Mouse (Mus musculus): ENCODE results near the gene Polr3gl. TPM values are rescaled to one million over a fixed set of nuclear protein-coding genes. Genes with fewer than 3 reads are reported as not detected.

The Polr3gl gene
- polyA plus RNA-seq (2014; fragmentation: Nextera tagmentation; extraction: Ambion mirVana) = 22.0 and 28.4 TPM in 2 replicates

DNA sequence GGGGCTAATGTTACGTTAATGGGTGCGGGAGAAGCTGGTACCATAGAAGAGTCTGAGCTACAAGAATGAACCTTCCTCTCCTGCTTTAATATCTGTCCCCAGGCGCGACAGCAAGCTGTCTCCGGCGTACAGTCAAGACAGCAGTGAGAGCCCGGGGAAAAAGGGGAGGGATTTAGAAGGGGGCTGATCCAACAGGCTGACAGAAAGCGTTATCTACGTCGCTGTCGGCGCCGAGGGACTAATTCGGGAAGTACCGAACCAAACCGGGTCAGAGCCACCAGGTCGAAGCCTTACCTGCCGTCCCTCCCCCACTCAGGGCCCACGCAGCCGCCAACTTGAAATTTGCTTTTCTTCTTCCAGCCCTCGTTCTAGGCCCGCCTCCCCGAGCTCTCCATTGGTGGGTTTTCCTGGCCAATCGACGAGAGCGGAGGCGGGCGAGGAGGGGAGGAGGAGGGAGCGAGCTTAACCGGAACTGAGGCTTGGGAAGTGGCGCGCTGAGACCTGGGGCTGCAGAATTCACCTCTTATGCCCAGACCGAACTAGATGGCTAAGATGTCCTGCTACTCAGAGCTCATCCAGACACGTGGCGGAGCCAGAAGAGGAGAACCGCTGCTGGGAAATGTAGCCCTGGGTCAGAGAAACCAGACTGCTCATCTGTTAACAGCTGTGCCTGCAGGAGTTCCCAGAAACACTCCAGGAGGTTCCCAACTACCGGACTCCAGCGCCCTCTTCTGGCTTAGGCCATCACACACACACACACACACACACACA is at the start of gene Polr3gl:
Gene Polr3gl, minus strand, starts transcription at position 392 of the 771 bp plus-strand sequence.
- Histone ChIP-seq H3K4me2 (ENCODE audit: low read depth, low read length, severe bottlenecking) (peak within 1 kb of the TSS; percentile 87), H3K4me1 (replicated peaks; ENCODE audit: control insufficient read depth, insufficient read depth, low read length) (peaks cover 25% of the 10 kb centered on the region), H3K9ac (ENCODE audit: low read length) (peak within 1 kb of the TSS; percentile 74), H3K9me3 (ENCODE audit: control insufficient read depth, low read length) (no peaks in the 10 kb centered on the region), H3K27me3 (ENCODE audit: control insufficient read depth, insufficient read depth, low read length) (peaks cover 16% of the 10 kb centered on the region), H3K27ac (ENCODE audit: low read depth, low read length) (0 out of 2 replicates have a peak within 1 kb of the TSS, but pooled peaks have one; percentile 31), H3K36me3 (ENCODE audit: control insufficient read depth, insufficient read depth, low read length) (no peaks in the 10 kb centered on the region), H3K4me3 (ENCODE audit: low read depth, low read length) (peak within 1 kb of the TSS; percentile 60)
- WGBS = 0% methylated on average over 36 of the region's 38 CpGs
- peak; percentile 94 for DNase-seq (ENCODE audit: low spot score)
- peak; percentile 85 for ATAC-seq (replicated peaks; ENCODE audit: low FRiP score)

GRCm38 (mm10) chr3:96639219-96639618 is 45.2 kb upstream of the Polr3gl start:
- no peaks in the 10 kb centered on the region for H3K9me3 ChIP-seq (ENCODE audit: control insufficient read depth, low read length)
- peaks cover 3% of the 10 kb centered on the region; the same call in 1 of the 2 replicates for H3K4me1 ChIP-seq (replicated peaks; ENCODE audit: control insufficient read depth, insufficient read depth, low read length)
- no peak overlapping the region for H3K4me3 ChIP-seq (ENCODE audit: low read depth, low read length)
- no peak overlapping the region for H3K4me2 ChIP-seq (ENCODE audit: low read depth, low read length, severe bottlenecking)
- no peak overlapping the region for H3K27ac ChIP-seq (ENCODE audit: low read depth, low read length)
- H3K9ac ChIP-seq (ENCODE audit: low read length) = no peak overlapping the region
- DNase-seq (ENCODE audit: low spot score) (peak; percentile 72), ATAC-seq (replicated peaks; ENCODE audit: low FRiP score) (no peak)
- 68% methylated on average over 1 of the region's 1 CpGs for WGBS
- H3K27me3 ChIP-seq (ENCODE audit: control insufficient read depth, insufficient read depth, low read length) = no peaks in the 10 kb centered on the region
- H3K36me3 ChIP-seq (ENCODE audit: control insufficient read depth, insufficient read depth, low read length) = 0 out of 2 replicates have a peak, but pooled peaks cover 2% of the 10 kb centered on the region

GRCm38 (mm10) chr3:96636448-96636847 is 42.5 kb upstream of the Polr3gl start:
- H3K27me3 ChIP-seq (ENCODE audit: control insufficient read depth, insufficient read depth, low read length) = no peaks in the 10 kb centered on the region
- ATAC-seq (replicated peaks; ENCODE audit: low FRiP score) = no peak
- H3K27ac ChIP-seq (ENCODE audit: low read depth, low read length) = no peak overlapping the region
- H3K9ac ChIP-seq (ENCODE audit: low read length) = peak overlapping the region; percentile 97; the same call in 1 of the 2 replicates
- peak overlapping the region; percentile 88 for H3K4me3 ChIP-seq (ENCODE audit: low read depth, low read length)
- H3K4me1 ChIP-seq (replicated peaks; ENCODE audit: control insufficient read depth, insufficient read depth, low read length) = peaks cover 3% of the 10 kb centered on the region; the same call in 1 of the 2 replicates
- WGBS = 73% methylated on average over 11 of the region's 11 CpGs
- H3K36me3 ChIP-seq (ENCODE audit: control insufficient read depth, insufficient read depth, low read length) = peaks cover 2% of the 10 kb centered on the region; the same call in 1 of the 2 replicates
- no peaks in the 10 kb centered on the region for H3K9me3 ChIP-seq (ENCODE audit: control insufficient read depth, low read length)
- H3K4me2 ChIP-seq (ENCODE audit: low read depth, low read length, severe bottlenecking) = peak overlapping the region; percentile 86
- DNase-seq (ENCODE audit: low spot score) = peak; percentile 57

GRCm38 (mm10) chr3:96635906-96636305 is 41.9 kb upstream of the Polr3gl start:
- H3K4me1 ChIP-seq (replicated peaks; ENCODE audit: control insufficient read depth, insufficient read depth, low read length) = peaks cover 3% of the 10 kb centered on the region; the same call in 1 of the 2 replicates
- H3K27me3 ChIP-seq (ENCODE audit: control insufficient read depth, insufficient read depth, low read length) = no peaks in the 10 kb centered on the region
- WGBS = 15% methylated on average over 15 of the region's 15 CpGs
- peak overlapping the region; percentile 88 for H3K4me3 ChIP-seq (ENCODE audit: low read depth, low read length)
- H3K4me2 ChIP-seq (ENCODE audit: low read depth, low read length, severe bottlenecking) = peak overlapping the region; percentile 86
- H3K27ac ChIP-seq (ENCODE audit: low read depth, low read length) = no peak overlapping the region; the same call in 1 of the 2 replicates
- DNase-seq (ENCODE audit: low spot score) = no peak
- H3K9ac ChIP-seq (ENCODE audit: low read length) = peak overlapping the region; percentile 97
- ATAC-seq (replicated peaks; ENCODE audit: low FRiP score) = no peak
- H3K36me3 ChIP-seq (ENCODE audit: control insufficient read depth, insufficient read depth, low read length) = peaks cover 2% of the 10 kb centered on the region; the same call in 1 of the 2 replicates
- no peaks in the 10 kb centered on the region for H3K9me3 ChIP-seq (ENCODE audit: control insufficient read depth, low read length)

DNA sequence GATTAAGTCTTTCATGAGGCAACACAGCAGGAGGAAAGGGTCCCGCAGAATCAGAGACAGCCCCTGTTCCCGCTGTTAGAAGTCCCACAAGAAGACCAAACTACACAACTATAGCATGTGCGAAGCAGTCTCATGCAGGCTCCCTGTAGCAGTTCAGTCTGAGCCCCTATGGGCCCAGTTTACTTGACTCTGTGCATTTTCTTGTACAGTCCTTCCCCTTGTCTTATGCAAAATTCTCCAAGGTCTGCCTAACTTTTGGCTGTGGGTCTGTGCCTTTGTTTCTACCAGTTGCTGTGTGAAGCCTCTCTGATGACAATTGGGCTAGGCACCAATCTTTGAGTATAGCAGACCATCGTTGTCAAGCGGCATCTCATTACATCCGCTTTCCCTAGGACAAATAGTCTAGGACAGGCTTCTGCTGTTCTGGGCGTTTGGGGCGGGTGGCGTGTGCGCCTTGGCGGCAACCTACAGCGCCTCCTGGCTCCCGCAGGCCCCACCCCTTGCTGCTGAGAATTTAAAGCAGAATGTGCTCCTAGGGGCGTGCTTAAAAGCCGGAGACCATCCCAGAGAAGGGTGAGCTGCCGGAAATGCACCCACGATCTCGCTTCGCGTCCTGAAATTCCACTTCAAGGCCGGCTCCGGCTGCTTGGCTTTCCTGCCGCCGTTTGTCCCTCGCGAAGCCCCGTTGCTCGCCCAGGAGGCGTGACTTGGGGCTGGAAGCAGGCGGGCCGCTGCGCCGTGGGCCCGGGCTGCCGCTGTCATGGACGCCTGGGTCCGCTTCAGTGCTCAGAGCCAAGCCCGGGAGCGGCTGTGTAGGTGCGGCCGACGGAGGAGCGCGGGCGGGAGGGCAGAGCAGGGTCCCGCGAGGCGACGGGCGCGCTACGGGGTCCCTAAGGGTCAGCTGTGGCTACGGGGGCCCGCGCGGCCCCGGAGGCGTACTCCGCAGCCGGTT is 41.2 kb upstream of the Polr3gl start, which contains the start of the genes Pex11b and Gm42957:
Gene Pex11b, plus strand, starts transcription at position 449 of the 952 bp plus-strand sequence.
Gene Gm42957, plus strand, starts transcription at position 547 of the 952 bp plus-strand sequence.
- peaks cover 3% of the 10 kb centered on the region; the same call in 1 of the 2 replicates for H3K4me1 ChIP-seq (replicated peaks; ENCODE audit: control insufficient read depth, insufficient read depth, low read length)
- peak within 1 kb of the TSS; percentile 72 for H3K27ac ChIP-seq (ENCODE audit: low read depth, low read length)
- H3K27me3 ChIP-seq (ENCODE audit: control insufficient read depth, insufficient read depth, low read length) = no peaks in the 10 kb centered on the region
- no peaks in the 10 kb centered on the region for H3K9me3 ChIP-seq (ENCODE audit: control insufficient read depth, low read length)
- peak within 1 kb of the TSS; percentile 88 for H3K4me3 ChIP-seq (ENCODE audit: low read depth, low read length)
- H3K36me3 ChIP-seq (ENCODE audit: control insufficient read depth, insufficient read depth, low read length) = peaks cover 2% of the 10 kb centered on the region; the same call in 1 of the 2 replicates
- peak within 1 kb of the TSS; percentile 86 for H3K4me2 ChIP-seq (ENCODE audit: low read depth, low read length, severe bottlenecking)
- peak; percentile 85 for DNase-seq (ENCODE audit: low spot score)
- H3K9ac ChIP-seq (ENCODE audit: low read length) = peak within 1 kb of the TSS; percentile 97
- WGBS = 1% methylated on average over 56 of the region's 60 CpGs
- ATAC-seq (replicated peaks; ENCODE audit: low FRiP score) = peak; percentile 92

- Histone ChIP-seq H3K4me1 (replicated peaks; ENCODE audit: control insufficient read depth, insufficient read depth, low read length) (peaks cover 3% of the 10 kb centered on the region; the same call in 1 of the 2 replicates), H3K9me3 (ENCODE audit: control insufficient read depth, low read length) (no peaks in the 10 kb centered on the region), H3K9ac (ENCODE audit: low read length) (no peak overlapping the region), H3K4me3 (ENCODE audit: low read depth, low read length) (no peak overlapping the region), H3K4me2 (ENCODE audit: low read depth, low read length, severe bottlenecking) (no peak overlapping the region), H3K36me3 (ENCODE audit: control insufficient read depth, insufficient read depth, low read length) (peaks cover under 1% of the 10 kb centered on the region; the same call in 1 of the 2 replicates), H3K27ac (ENCODE audit: low read depth, low read length) (no peak overlapping the region), H3K27me3 (ENCODE audit: control insufficient read depth, insufficient read depth, low read length) (no peaks in the 10 kb centered on the region)
- 72% methylated on average over 1 of the region's 1 CpGs for WGBS
- ATAC-seq (replicated peaks; ENCODE audit: low FRiP score) (no peak), DNase-seq (ENCODE audit: low spot score) (no peak)
Measured at GRCm38 (mm10) chr3:96634015-96634414, 40.0 kb upstream of the Polr3gl start.

GRCm38 (mm10) chr3:96632058-96632457 is 38.1 kb upstream of the Polr3gl start:
- Histone ChIP-seq H3K4me1 (replicated peaks; ENCODE audit: control insufficient read depth, insufficient read depth, low read length) (peaks cover 3% of the 10 kb centered on the region; the same call in 1 of the 2 replicates), H3K36me3 (ENCODE audit: control insufficient read depth, insufficient read depth, low read length) (no peaks in the 10 kb centered on the region; the same call in 1 of the 2 replicates), H3K9me3 (ENCODE audit: control insufficient read depth, low read length) (no peaks in the 10 kb centered on the region), H3K9ac (ENCODE audit: low read length) (no peak overlapping the region), H3K27me3 (ENCODE audit: control insufficient read depth, insufficient read depth, low read length) (no peaks in the 10 kb centered on the region), H3K27ac (ENCODE audit: low read depth, low read length) (no peak overlapping the region), H3K4me3 (ENCODE audit: low read depth, low read length) (no peak overlapping the region), H3K4me2 (ENCODE audit: low read depth, low read length, severe bottlenecking) (no peak overlapping the region)
- ATAC-seq (replicated peaks; ENCODE audit: low FRiP score) = no peak
- DNase-seq (ENCODE audit: low spot score) = no peak

All from forebrain, embryonic 11.5 days (tissue).